Mouse (Mus musculus) B cell, adult 62 days (primary cell): ENCODE measurements around the gene Cyp3a57. TPM values are rescaled to one million over a fixed set of nuclear protein-coding genes. Genes with fewer than 3 reads are reported as not detected.

Experiments used
- total RNA-seq: library from RNA; stranded (reverse); gene quantifications from 4 replicates; pipeline ENCODE4 v1.2.4, GENCODE M21; 2023

The Cyp3a57 gene
- total RNA-seq, result not detected in 4 replicates

DNA sequence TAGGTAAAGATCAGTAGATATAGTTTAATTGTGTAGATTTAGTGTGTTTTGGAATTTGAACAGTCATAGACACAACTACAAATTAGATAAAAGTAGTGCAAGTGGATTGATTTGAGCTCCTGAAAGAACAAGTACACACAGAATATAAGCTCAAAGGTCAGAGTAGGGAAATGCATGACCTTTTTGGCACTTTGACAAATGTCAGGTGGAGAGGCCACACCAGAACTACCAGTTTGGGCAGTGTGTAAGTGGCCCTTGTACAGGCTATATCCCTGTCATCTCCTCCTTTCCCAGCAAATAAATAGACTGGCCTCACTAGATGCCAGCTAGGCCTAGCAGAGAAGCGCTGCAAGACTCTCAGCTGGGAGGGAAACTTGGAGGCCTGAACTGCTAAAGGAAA lies at the start of gene Cyp3a57:
TSS of gene Cyp3a57 (plus strand) at position 339 of the 400 bp plus-strand sequence.

Other genes starting within 250 kb of the Cyp3a57 start
- 434 to 448 TPM (median 440 TPM) in 4 replicates for gene Arpc1b, start 231.1 kb upstream of the Cyp3a57 start, total RNA-seq
- 43.4 to 52.0 TPM (median 47.8 TPM) in 4 replicates for gene Pdap1, start 205.0 kb upstream of the Cyp3a57 start, total RNA-seq
- 222 to 230 TPM (median 230 TPM) in 4 replicates for gene Bud31, start 204.9 kb upstream of the Cyp3a57 start, total RNA-seq
- 16.7 to 22.1 TPM (median 20.1 TPM) in 4 replicates for gene Ptcd1, start 178.2 kb upstream of the Cyp3a57 start, total RNA-seq
- gene Cpsf4, start 178.1 kb upstream of the Cyp3a57 start, total RNA-seq, result 36.2 to 42.6 TPM (median 38.4 TPM) in 4 replicates
- gene Atp5j2, start 153.2 kb upstream of the Cyp3a57 start, total RNA-seq, result 128 to 151 TPM (median 137 TPM) in 4 replicates
- gene Zkscan14, start 143.4 kb upstream of the Cyp3a57 start, total RNA-seq, result 30.8 to 34.9 TPM (median 31.8 TPM) in 4 replicates
- gene Zkscan5, start 140.7 kb upstream of the Cyp3a57 start, total RNA-seq, result 9.0 to 10.5 TPM (median 10.1 TPM) in 4 replicates
- 73.3 to 88.8 TPM (median 82.3 TPM) in 4 replicates for gene Zfp655, start 113.6 kb upstream of the Cyp3a57 start, total RNA-seq
- gene Zscan25, start 64.8 kb upstream of the Cyp3a57 start, total RNA-seq, result 30.8 to 41.1 TPM (median 35.0 TPM) in 4 replicates
- gene Cyp3a16, start 124.4 kb downstream of the Cyp3a57 start, total RNA-seq, result not detected in 4 replicates
- not detected in 4 replicates for gene Cyp3a41b, start 239.5 kb downstream of the Cyp3a57 start, total RNA-seq